Mouse (Mus musculus): ENCODE results near the gene Mrps7. TPM values are rescaled to one million over a fixed set of nuclear protein-coding genes. Genes with fewer than 3 reads are reported as not detected.
A peak's percentile ranks its signal among the peaks of the same experiment; 100 is the strongest.

Gene Mrps7
- polyA plus RNA-seq, 1 experiment from 2014 or later = 52.2 TPM

- H3K36me3 ChIP-seq (ENCODE audit: control insufficient read depth, insufficient read depth) = peaks cover 5% of the 10 kb centered on the region; the same call in 1 of the 2 replicates
- H3K4me3 ChIP-seq (ENCODE audit: low read depth, low read length) = peak within 1 kb of the TSS; percentile 64
- peak within 1 kb of the TSS; percentile 45 for H3K9ac ChIP-seq (ENCODE audit: low read depth, low read length)
- H3K27me3 ChIP-seq (replicated peaks; ENCODE audit: control insufficient read depth, insufficient read depth, low read length) = no peaks in the 10 kb centered on the region
- under 1% methylated on average over 44 of the region's 47 CpGs for WGBS
- H3K9me3 ChIP-seq (ENCODE audit: control insufficient read depth) = no peaks in the 10 kb centered on the region
- H3K27ac ChIP-seq (ENCODE audit: low read depth, low read length) = peak within 1 kb of the TSS; percentile 41; the same call in 1 of the 2 replicates
- H3K4me2 ChIP-seq (replicated peaks; ENCODE audit: low read depth) = peak within 1 kb of the TSS; percentile 83
- ATAC-seq = peak; percentile 98
- no peaks in the 10 kb centered on the region; the same call in 1 of the 2 replicates for H3K4me1 ChIP-seq (replicated peaks; ENCODE audit: control insufficient read depth, insufficient read depth, low read length)
- TF ChIP-seq CTCF (IDR thresholded peaks at IDR 0.05; ENCODE audit: low read depth) = no peak
Measured at GRCm38 (mm10) chr11:115627705-115628464, 24.2 kb downstream of the Mrps7 start, which contains the start of gene Slc25a19. Gene Slc25a19, minus strand, starts transcription at chr11:115628295.

- Histone ChIP-seq H3K36me3 (ENCODE audit: control insufficient read depth, insufficient read depth) (no peaks in the 10 kb centered on the region), H3K4me1 (replicated peaks; ENCODE audit: control insufficient read depth, insufficient read depth, low read length) (no peaks in the 10 kb centered on the region; the same call in 1 of the 2 replicates), H3K4me3 (ENCODE audit: low read depth, low read length) (peak overlapping the region; percentile 64), H3K27ac (ENCODE audit: low read depth, low read length) (no peak overlapping the region), H3K9ac (ENCODE audit: low read depth, low read length) (no peak overlapping the region), H3K27me3 (replicated peaks; ENCODE audit: control insufficient read depth, insufficient read depth, low read length) (no peaks in the 10 kb centered on the region), H3K4me2 (replicated peaks; ENCODE audit: low read depth) (peak overlapping the region; percentile 83), H3K9me3 (ENCODE audit: control insufficient read depth) (no peaks in the 10 kb centered on the region)
- peak; percentile 17 for ATAC-seq
- no peak for TF ChIP-seq CTCF (IDR thresholded peaks at IDR 0.05; ENCODE audit: low read depth)
- 53% methylated on average over 13 of the region's 13 CpGs for WGBS
Measured at GRCm38 (mm10) chr11:115628465-115629101, 24.9 kb downstream of the Mrps7 start.

- Histone ChIP-seq H3K9ac (ENCODE audit: low read depth, low read length) (no peak overlapping the region), H3K4me1 (replicated peaks; ENCODE audit: control insufficient read depth, insufficient read depth, low read length) (no peaks in the 10 kb centered on the region; the same call in 1 of the 2 replicates), H3K4me2 (replicated peaks; ENCODE audit: low read depth) (no peak overlapping the region), H3K27ac (ENCODE audit: low read depth, low read length) (no peak overlapping the region), H3K36me3 (ENCODE audit: control insufficient read depth, insufficient read depth) (no peaks in the 10 kb centered on the region), H3K27me3 (replicated peaks; ENCODE audit: control insufficient read depth, insufficient read depth, low read length) (no peaks in the 10 kb centered on the region), H3K4me3 (ENCODE audit: low read depth, low read length) (no peak overlapping the region), H3K9me3 (ENCODE audit: control insufficient read depth) (no peaks in the 10 kb centered on the region)
- WGBS = 86% methylated on average over 13 of the region's 13 CpGs
- no peak for TF ChIP-seq CTCF (IDR thresholded peaks at IDR 0.05; ENCODE audit: low read depth)
- ATAC-seq = no peak
Measured at GRCm38 (mm10) chr11:115629734-115630531, 26.2 kb downstream of the Mrps7 start.

GRCm38 (mm10) chr11:115630532-115631504 lies 27.1 kb downstream of the Mrps7 start:
- WGBS = 41% methylated on average over 16 of the region's 16 CpGs
- H3K4me2 ChIP-seq (replicated peaks; ENCODE audit: low read depth) = no peak overlapping the region
- no peaks in the 10 kb centered on the region for H3K9me3 ChIP-seq (ENCODE audit: control insufficient read depth)
- H3K36me3 ChIP-seq (ENCODE audit: control insufficient read depth, insufficient read depth) = no peaks in the 10 kb centered on the region
- no peak overlapping the region for H3K27ac ChIP-seq (ENCODE audit: low read depth, low read length)
- no peak overlapping the region for H3K9ac ChIP-seq (ENCODE audit: low read depth, low read length)
- no peak overlapping the region for H3K4me3 ChIP-seq (ENCODE audit: low read depth, low read length)
- no peak for TF ChIP-seq CTCF (IDR thresholded peaks at IDR 0.05; ENCODE audit: low read depth)
- H3K4me1 ChIP-seq (replicated peaks; ENCODE audit: control insufficient read depth, insufficient read depth, low read length) = no peaks in the 10 kb centered on the region; the same call in 1 of the 2 replicates
- H3K27me3 ChIP-seq (replicated peaks; ENCODE audit: control insufficient read depth, insufficient read depth, low read length) = no peaks in the 10 kb centered on the region
- ATAC-seq = no peak

- Histone ChIP-seq H3K4me3 (ENCODE audit: low read depth, low read length) (no peak overlapping the region), H3K36me3 (ENCODE audit: control insufficient read depth, insufficient read depth) (no peaks in the 10 kb centered on the region), H3K4me2 (replicated peaks; ENCODE audit: low read depth) (no peak overlapping the region), H3K9ac (ENCODE audit: low read depth, low read length) (no peak overlapping the region), H3K9me3 (ENCODE audit: control insufficient read depth) (no peaks in the 10 kb centered on the region), H3K4me1 (replicated peaks; ENCODE audit: control insufficient read depth, insufficient read depth, low read length) (no peaks in the 10 kb centered on the region; the same call in 1 of the 2 replicates), H3K27ac (ENCODE audit: low read depth, low read length) (no peak overlapping the region), H3K27me3 (replicated peaks; ENCODE audit: control insufficient read depth, insufficient read depth, low read length) (no peaks in the 10 kb centered on the region)
- peak; percentile 78 for TF ChIP-seq CTCF (IDR thresholded peaks at IDR 0.05; ENCODE audit: low read depth)
- WGBS = 32% methylated on average over 3 of the region's 3 CpGs
- no peak for ATAC-seq
Measured at GRCm38 (mm10) chr11:115631505-115631890, 27.8 kb downstream of the Mrps7 start.
